ENCODE assay signal across 26 mouse cellular contexts in the genomic region with DNA sequence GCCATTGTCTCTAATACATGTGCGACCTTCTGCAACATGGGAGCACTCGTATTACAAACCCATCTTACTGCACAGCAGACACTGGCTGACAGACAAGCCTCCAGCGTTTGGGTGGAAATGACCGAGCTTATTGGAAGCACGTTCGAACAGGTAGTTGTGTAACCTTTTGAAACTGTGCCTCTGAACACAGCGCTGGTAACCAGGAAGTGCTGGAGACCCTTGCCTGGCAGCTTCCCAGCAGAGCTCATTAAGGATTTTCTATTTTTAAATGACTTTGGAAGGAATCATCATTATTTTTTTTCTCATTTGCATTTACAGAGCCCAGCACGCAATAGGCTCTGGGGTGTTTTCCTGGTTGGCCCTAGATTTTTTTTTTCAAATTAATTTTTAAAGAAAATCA. TPM values are rescaled to one million over a fixed set of nuclear protein-coding genes. Genes with fewer than 3 reads are reported as not detected.
DNase-seq lines count a peak whose midpoint lies in the region; ATAC-seq and TF ChIP-seq lines count a peak whose summit lies in the region.
"Had no signal": no experiment of that assay in that cellular context is flagged by ENCODE, and none has a peak within 500 bp of the region (broad histone marks: within the 10 kb centered on the region; RNA-seq: fewer than 3 reads in every experiment).

No protein-coding gene starts in this region.

- peak overlapping the region; percentile 64 for H3K27ac ChIP-seq in hindbrain, embryonic 13.5 days
- H3K27ac ChIP-seq in hindbrain, embryonic 12.5 days: no peak overlapping the region; the same call in 1 of the 2 replicates
- peak overlapping the region; percentile 34; the same call in 1 of the 2 replicates for H3K27ac ChIP-seq in midbrain, embryonic 14.5 days (replicated peaks; ENCODE audit: low read depth, low read length)
- no peak overlapping the region for H3K27ac ChIP-seq in midbrain, embryonic 10.5 days (replicated peaks)
- no peak overlapping the region for H3K27ac ChIP-seq in forebrain, postnatal 0 days (ENCODE audit: low read depth, low read length)
- H3K27ac ChIP-seq in heart, embryonic 11.5 days (ENCODE audit: low read depth, low read length): no peak overlapping the region
- H3K27ac ChIP-seq: embryonic facial prominence, embryonic 15.5 days; heart, embryonic 10.5 days; limb, embryonic 15.5 days; liver, embryonic 15.5 days; stomach, embryonic 15.5 days had no signal

- H3K4me1 ChIP-seq in hindbrain, embryonic 13.5 days (replicated peaks): peaks cover 73% of the 10 kb centered on the region
- H3K4me1 ChIP-seq in hindbrain, embryonic 12.5 days: peaks cover 28% of the 10 kb centered on the region
- peaks cover 21% of the 10 kb centered on the region for H3K4me1 ChIP-seq in midbrain, embryonic 14.5 days (ENCODE audit: control insufficient read depth, insufficient read depth, low read length)
- peaks cover 53% of the 10 kb centered on the region for H3K4me1 ChIP-seq in midbrain, embryonic 10.5 days
- peaks cover 24% of the 10 kb centered on the region for H3K4me1 ChIP-seq in forebrain, postnatal 0 days (ENCODE audit: insufficient read depth)
- H3K4me1 ChIP-seq in heart, embryonic 11.5 days (ENCODE audit: control insufficient read depth, insufficient read depth, low read length): no peaks in the 10 kb centered on the region
- H3K4me1 ChIP-seq: heart, embryonic 10.5 days; liver, embryonic 15.5 days; megakaryocyte, embryonic 14.5 days; stomach, embryonic 15.5 days had no signal

- H3K9me3 ChIP-seq in hindbrain, embryonic 13.5 days: no peaks in the 10 kb centered on the region
- H3K9me3 ChIP-seq in hindbrain, embryonic 12.5 days (replicated peaks): no peaks in the 10 kb centered on the region
- no peaks in the 10 kb centered on the region for H3K9me3 ChIP-seq in midbrain, embryonic 14.5 days (ENCODE audit: control insufficient read depth, low read length)
- H3K9me3 ChIP-seq in midbrain, embryonic 10.5 days (replicated peaks): no peaks in the 10 kb centered on the region
- H3K9me3 ChIP-seq in forebrain, postnatal 0 days (ENCODE audit: low read length): no peaks in the 10 kb centered on the region
- H3K9me3 ChIP-seq in heart, embryonic 11.5 days (replicated peaks; ENCODE audit: control insufficient read depth, low read length): no peaks in the 10 kb centered on the region
- H3K9me3 ChIP-seq: embryonic facial prominence, embryonic 15.5 days; heart, embryonic 10.5 days; limb, embryonic 15.5 days; liver, embryonic 15.5 days; stomach, embryonic 15.5 days had no signal

- DNase-seq in midbrain, embryonic 14.5 days: peak; percentile 52
- DNase-seq in midbrain, embryonic 10.5 days (ENCODE audit: low spot score): no peak
- peak; percentile 63 for DNase-seq in forebrain, postnatal 0 days
- DNase-seq: B cell, adult 2 months; cerebellum, adult 9-10 months; gastrocnemius, postnatal 36 days; heart, postnatal 10 days; kidney, adult 2 months; kidney, postnatal 14 days; retina, postnatal 1 day; thymus, adult 2 months had no signal

- 50% methylated on average over 8 of the region's 8 CpGs for WGBS in hindbrain, embryonic 13.5 days
- WGBS in hindbrain, embryonic 12.5 days: 65% methylated on average over 8 of the region's 8 CpGs
- WGBS in midbrain, embryonic 14.5 days: 58% methylated on average over 8 of the region's 8 CpGs
- WGBS in midbrain, embryonic 10.5 days: 85% methylated on average over 8 of the region's 8 CpGs
- 29% methylated on average over 8 of the region's 8 CpGs for WGBS in forebrain, postnatal 0 days
- 78% methylated on average over 8 of the region's 8 CpGs for WGBS in heart, embryonic 11.5 days (ENCODE audit: insufficient replicate concordance)

- no peaks in the 10 kb centered on the region for H3K27me3 ChIP-seq in hindbrain, embryonic 13.5 days
- no peaks in the 10 kb centered on the region for H3K27me3 ChIP-seq in hindbrain, embryonic 12.5 days
- H3K27me3 ChIP-seq in midbrain, embryonic 14.5 days (ENCODE audit: control insufficient read depth, insufficient read depth, low read length): no peaks in the 10 kb centered on the region
- H3K27me3 ChIP-seq in midbrain, embryonic 10.5 days (ENCODE audit: low read depth, poor library complexity, severe bottlenecking): no peaks in the 10 kb centered on the region
- no peaks in the 10 kb centered on the region for H3K27me3 ChIP-seq in forebrain, postnatal 0 days (ENCODE audit: insufficient read depth, low read length)
- no peaks in the 10 kb centered on the region for H3K27me3 ChIP-seq in heart, embryonic 11.5 days (ENCODE audit: control insufficient read depth, insufficient read depth, low read length)
- H3K27me3 ChIP-seq: embryonic facial prominence, embryonic 15.5 days; limb, embryonic 15.5 days; liver, embryonic 15.5 days; megakaryocyte, embryonic 14.5 days; stomach, embryonic 15.5 days had no signal

- no peak overlapping the region for H3K4me3 ChIP-seq in hindbrain, embryonic 13.5 days
- H3K4me3 ChIP-seq in hindbrain, embryonic 12.5 days: no peak overlapping the region
- H3K4me3 ChIP-seq in midbrain, embryonic 14.5 days (replicated peaks; ENCODE audit: low read depth, low read length): no peak overlapping the region
- no peak overlapping the region for H3K4me3 ChIP-seq in midbrain, embryonic 10.5 days
- no peak overlapping the region for H3K4me3 ChIP-seq in forebrain, postnatal 0 days (ENCODE audit: low read depth, low read length)
- no peak overlapping the region for H3K4me3 ChIP-seq in heart, embryonic 11.5 days (ENCODE audit: low read depth, low read length)
- H3K4me3 ChIP-seq: embryonic facial prominence, embryonic 15.5 days; heart, embryonic 10.5 days; limb, embryonic 15.5 days; liver, embryonic 15.5 days; megakaryocyte, embryonic 14.5 days; myocyte; stomach, embryonic 15.5 days had no signal

- no peak for ATAC-seq in hindbrain, embryonic 13.5 days (ENCODE audit: low FRiP score)
- ATAC-seq in hindbrain, embryonic 12.5 days (ENCODE audit: low FRiP score): no peak
- ATAC-seq in midbrain, embryonic 14.5 days (ENCODE audit: low FRiP score, low TSS enrichment): no peak
- no peak for ATAC-seq in forebrain, postnatal 0 days
- no peak for ATAC-seq in monocyte, adult 5-6 weeks (replicated peaks; ENCODE audit: insufficient number of reproducible peaks, low FRiP score, low TSS enrichment, poor library complexity, severe bottlenecking)
- ATAC-seq in heart, embryonic 11.5 days (replicated peaks; ENCODE audit: insufficient number of reproducible peaks, low FRiP score, low TSS enrichment): no peak

- TF ChIP-seq CTCF in forebrain, postnatal 0 days (IDR thresholded peaks at IDR 0.05; ENCODE audit: low read depth): no peak

- H3K4me2 ChIP-seq in hindbrain, embryonic 13.5 days: no peak overlapping the region
- no peak overlapping the region for H3K4me2 ChIP-seq in hindbrain, embryonic 12.5 days (replicated peaks)
- H3K4me2 ChIP-seq in midbrain, embryonic 14.5 days (ENCODE audit: low read length): no peak overlapping the region
- peak overlapping the region; percentile 20 for H3K4me2 ChIP-seq in forebrain, postnatal 0 days (ENCODE audit: low read depth)
- no peak overlapping the region for H3K4me2 ChIP-seq in heart, embryonic 11.5 days
- H3K4me2 ChIP-seq: embryonic facial prominence, embryonic 15.5 days; limb, embryonic 15.5 days; liver, embryonic 15.5 days; stomach, embryonic 15.5 days had no signal

- H3K36me3 ChIP-seq in hindbrain, embryonic 13.5 days: no peaks in the 10 kb centered on the region
- H3K36me3 ChIP-seq in hindbrain, embryonic 12.5 days: no peaks in the 10 kb centered on the region
- H3K36me3 ChIP-seq in midbrain, embryonic 14.5 days (ENCODE audit: control insufficient read depth, insufficient read depth, low read length): no peaks in the 10 kb centered on the region
- no peaks in the 10 kb centered on the region for H3K36me3 ChIP-seq in midbrain, embryonic 10.5 days
- no peaks in the 10 kb centered on the region for H3K36me3 ChIP-seq in forebrain, postnatal 0 days (ENCODE audit: insufficient read depth)
- no peaks in the 10 kb centered on the region for H3K36me3 ChIP-seq in heart, embryonic 11.5 days (ENCODE audit: control insufficient read depth, insufficient read depth, low read length)
- H3K36me3 ChIP-seq: embryonic facial prominence, embryonic 15.5 days; heart, embryonic 10.5 days; limb, embryonic 15.5 days; liver, embryonic 15.5 days; stomach, embryonic 15.5 days had no signal

- H3K9ac ChIP-seq in hindbrain, embryonic 13.5 days: no peak overlapping the region
- H3K9ac ChIP-seq in hindbrain, embryonic 12.5 days: no peak overlapping the region
- no peak overlapping the region for H3K9ac ChIP-seq in midbrain, embryonic 14.5 days (replicated peaks; ENCODE audit: low read length)
- peak overlapping the region; percentile 25; the same call in 1 of the 2 replicates for H3K9ac ChIP-seq in forebrain, postnatal 0 days
- H3K9ac ChIP-seq in heart, embryonic 11.5 days (ENCODE audit: low read depth, low read length): no peak overlapping the region
- H3K9ac ChIP-seq: embryonic facial prominence, embryonic 15.5 days; limb, embryonic 15.5 days; liver, embryonic 15.5 days; stomach, embryonic 15.5 days had no signal

RNA-seq across cellular contexts. Expression of a gene that starts 36.9 kb away (rescaled TPM):
- not detected in 2 replicates for polyA plus RNA-seq in hindbrain, embryonic 13.5 days (2015; fragmentation: Nextera tagmentation; extraction: Ambion mirVana)
- polyA plus RNA-seq in hindbrain, embryonic 12.5 days (2016; fragmentation: Nextera tagmentation; extraction: Ambion mirVana): not detected in 2 replicates
- polyA plus RNA-seq in midbrain, embryonic 14.5 days (2014; fragmentation: Nextera tagmentation; extraction: Ambion mirVana): not detected in 2 replicates
- not detected in 2 replicates for polyA plus RNA-seq in midbrain, embryonic 10.5 days (2016; fragmentation: Nextera tagmentation; extraction: Ambion mirVana)
- total RNA-seq in forebrain, postnatal 0 days (2014; rRNA removed): not detected in 2 replicates
- 0.11 and 0.16 TPM in 2 replicates for polyA plus RNA-seq in forebrain, postnatal 0 days (2015; fragmentation: Nextera tagmentation; extraction: Ambion mirVana)
- total RNA-seq in monocyte, adult 5-6 weeks (2017): not detected in 3 replicates
- not detected in 2 replicates for polyA plus RNA-seq in heart, embryonic 11.5 days (2014; fragmentation: Nextera tagmentation; extraction: Ambion mirVana)
- total RNA-seq: adrenal gland, postnatal 4 days; gastrocnemius, postnatal 36 days; heart, postnatal 10 days; layer of hippocampus, adult 8-10 months; left cerebral cortex, adult 18-20 months; left cerebral cortex, postnatal 36 days had no signal
- polyA plus RNA-seq: embryonic facial prominence, embryonic 15.5 days; heart, embryonic 10.5 days; kidney, adult 2 months; limb, embryonic 15.5 days; liver, embryonic 15.5 days; myocyte; stomach, embryonic 15.5 days; thymus, adult 2 months had no signal

Comparison
In these comparisons a context has a peak if more than half of its experiments do, and no peak if none do; other contexts are left out.
1. H3K27ac ChIP-seq: peak in hindbrain, embryonic 13.5 days (single experiment) and midbrain, embryonic 14.5 days (single experiment); none in hindbrain, embryonic 12.5 days (single experiment), midbrain, embryonic 10.5 days (single experiment), forebrain, postnatal 0 days (single experiment) and heart, embryonic 11.5 days (single experiment).